Mouse (Mus musculus) left cerebral cortex, adult 18-20 months (tissue): ENCODE results near the gene Icmt. TPM values are rescaled to one million over a fixed set of nuclear protein-coding genes. Genes with fewer than 3 reads are reported as not detected.

Source experiments
- DNase-seq, 2 experiments: peaks; one replicate each; pipeline ENCODE4 v3.0.0; 2021 to 2022; ENCODE audit warnings: low spot score in 2 of 2, mixed read lengths in 1 of 2
- total RNA-seq, 2 experiments: library from RNA; stranded (reverse); gene quantifications; 2 replicates each; pipeline ENCODE4 v1.2.3; 2021

Icmt gene
- total RNA-seq, 2 experiments from 2014 or later, result 49.8 to 58.4 TPM

GRCm38 (mm10) chr4:152296371-152296770 is 656 bp upstream of the Icmt start:
- DNase-seq, result no peak

GRCm38 (mm10) chr4:152298836-152299235 is 1.8 kb downstream of the Icmt start:
- no peak for DNase-seq

GRCm38 (mm10) chr4:152300375-152300774 is 3.3 kb downstream of the Icmt start:
- DNase-seq, result no peak

GRCm38 (mm10) chr4:152302012-152302411 is 5.0 kb downstream of the Icmt start:
- DNase-seq, result no peak

- no peak for DNase-seq
These were observed 6.1 kb downstream of the Icmt start for GRCm38 (mm10) chr4:152303172-152303571.

- no peak for DNase-seq
These were observed 7.7 kb downstream of the Icmt start for GRCm38 (mm10) chr4:152304685-152305084.

GRCm38 (mm10) chr4:152305991-152306390 is 9.0 kb downstream of the Icmt start:
- no peak for DNase-seq

- no peak for DNase-seq
These were observed 10.5 kb downstream of the Icmt start for GRCm38 (mm10) chr4:152307542-152307941.

GRCm38 (mm10) chr4:152312186-152312585 is 15.2 kb downstream of the Icmt start:
- DNase-seq, result no peak

- peak in 1 of 2 experiments; percentile 41 for DNase-seq
These were observed 16.2 kb downstream of the Icmt start for GRCm38 (mm10) chr4:152313211-152313632.

GRCm38 (mm10) chr4:152313934-152314333 is 16.9 kb downstream of the Icmt start:
- no peak for DNase-seq

- peak in 1 of 2 experiments; percentile 49 for DNase-seq
These were observed 18.6 kb downstream of the Icmt start for GRCm38 (mm10) chr4:152315498-152316213.

GRCm38 (mm10) chr4:152317631-152318033 is 20.6 kb downstream of the Icmt start:
- no peak for DNase-seq

GRCm38 (mm10) chr4:152318517-152319234 is 21.6 kb downstream of the Icmt start, which contains the start of gene Rnf207:
Rnf207 (minus strand) TSS chr4:152318993.
- peak; percentile 67 to 68 for DNase-seq

GRCm38 (mm10) chr4:152321464-152321863 is 24.4 kb downstream of the Icmt start:
- DNase-seq, result no peak

GRCm38 (mm10) chr4:152324641-152325562 is 27.9 kb downstream of the Icmt start:
- no peak for DNase-seq

- peak; percentile 92 to 95 for DNase-seq
These were observed 28.8 kb downstream of the Icmt start, which contains the start of gene Rpl22 for GRCm38 (mm10) chr4:152325574-152326411. Rpl22 (plus strand) TSS chr4:152325742.

GRCm38 (mm10) chr4:152326543-152326942 is 29.5 kb downstream of the Icmt start:
- no peak for DNase-seq

- peak in 1 of 2 experiments; percentile 48 for DNase-seq
These were observed 31.7 kb downstream of the Icmt start for GRCm38 (mm10) chr4:152328691-152329090.

- DNase-seq, result peak; percentile 73
These were observed 35.9 kb downstream of the Icmt start for GRCm38 (mm10) chr4:152332952-152333351.
